Mouse (Mus musculus): ENCODE measurements around the gene Rims1.

The Rims1 gene

GRCm38 (mm10) chr1:22805726-22806625 lies at the start of gene Rims1:
TSS of gene Rims1 (minus strand) at chr1:22805994.
- DNase-seq = no peak

DNA sequence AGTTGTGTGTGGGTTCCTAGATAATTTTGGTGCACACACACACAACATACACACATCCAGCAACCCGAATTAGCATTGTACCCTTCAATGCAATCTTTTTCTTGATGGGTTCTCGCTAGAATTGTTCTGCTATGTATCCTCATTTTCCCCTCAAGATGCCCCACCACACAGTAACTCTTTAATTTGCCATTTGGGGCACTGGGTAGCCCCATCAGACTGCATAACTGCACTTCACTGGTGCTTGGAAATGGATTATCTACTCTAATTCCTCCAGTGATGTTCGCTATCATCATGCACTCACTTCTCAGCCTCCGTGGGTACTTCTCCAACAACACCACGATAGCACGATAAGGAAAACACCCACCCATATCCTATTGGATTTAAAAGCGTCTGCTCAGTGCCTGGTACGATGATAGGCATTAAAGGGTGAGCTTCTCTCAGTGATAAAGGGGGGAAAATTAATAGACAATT lies 867 bp upstream of the Rims1 start:
- DNase-seq = no peak

DNA sequence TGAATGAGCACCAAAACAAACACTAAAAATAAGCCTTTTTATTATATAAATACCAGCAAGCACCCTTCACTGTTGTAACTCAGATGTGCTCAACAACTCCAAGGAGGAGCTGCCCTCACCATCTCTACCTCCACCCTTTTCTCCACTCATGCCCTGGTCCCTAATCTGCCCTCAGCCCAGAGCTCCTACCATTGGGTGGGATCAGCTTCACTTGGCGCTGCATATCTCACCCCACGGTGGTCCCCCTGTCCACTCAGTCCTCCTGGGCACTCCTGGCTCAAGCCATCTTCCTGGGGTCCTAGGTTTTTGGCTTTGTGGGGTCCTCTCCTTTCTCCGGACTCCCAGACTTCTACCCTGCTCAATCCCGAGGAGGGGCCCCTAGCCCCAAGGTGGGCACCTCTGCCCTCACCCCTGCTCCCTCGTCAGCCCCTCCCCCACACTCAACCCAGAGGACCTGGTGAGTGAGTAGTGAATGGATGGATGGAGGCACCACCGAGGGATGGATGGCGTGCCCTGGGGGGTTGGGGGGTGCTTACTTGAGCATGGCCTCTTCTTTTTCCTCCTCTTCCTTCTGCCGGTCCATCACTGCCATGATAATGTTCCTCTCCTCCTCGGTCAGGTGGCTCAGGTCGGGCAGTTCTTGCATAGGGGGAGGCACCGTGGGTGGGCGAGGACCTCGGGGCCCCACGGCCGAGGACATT lies 619 bp downstream of the Rims1 start:
- no peak for DNase-seq

DNA sequence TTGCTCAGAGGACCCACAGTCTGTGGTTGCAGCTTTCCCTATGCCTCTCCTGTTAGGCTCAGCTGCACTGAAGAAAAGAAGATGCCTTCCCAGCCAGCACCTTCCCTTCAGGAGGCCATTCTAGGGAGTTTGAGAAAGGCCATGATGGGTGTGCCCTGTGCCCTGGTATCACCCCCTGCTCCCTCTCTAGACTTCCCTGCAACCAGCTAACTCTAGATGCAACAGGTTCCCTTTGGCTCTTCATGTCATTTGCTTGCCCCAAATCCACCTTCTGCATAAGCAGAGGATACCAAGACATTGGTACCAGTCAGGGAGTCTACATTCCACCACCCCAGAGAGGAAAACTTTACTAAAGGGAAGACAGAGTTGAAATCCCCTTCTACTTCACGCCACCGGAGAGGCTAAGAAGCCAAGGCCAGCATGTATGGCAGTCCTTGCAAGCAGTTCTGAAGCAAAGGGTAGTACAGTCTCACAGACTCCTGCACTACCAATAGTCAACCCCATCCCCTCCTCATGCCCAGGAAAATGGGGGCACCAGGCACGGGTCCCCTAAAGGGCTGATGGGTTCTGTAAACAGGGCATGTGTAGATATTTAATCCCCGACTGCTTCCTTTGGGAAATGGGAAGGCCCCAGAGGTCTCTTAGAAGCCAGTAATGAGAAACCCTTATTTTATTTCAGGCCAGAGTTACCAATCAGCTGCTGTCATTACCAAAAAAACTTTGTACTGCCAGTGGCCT lies 1.5 kb downstream of the Rims1 start:
- no peak for DNase-seq

- no peak for DNase-seq
These were observed 2.3 kb downstream of the Rims1 start for GRCm38 (mm10) chr1:22803471-22803870.

- no peak for DNase-seq
These were observed 5.5 kb downstream of the Rims1 start for GRCm38 (mm10) chr1:22800276-22800675.

- no peak for DNase-seq
These were observed 8.7 kb downstream of the Rims1 start for GRCm38 (mm10) chr1:22797091-22797490.

DNA sequence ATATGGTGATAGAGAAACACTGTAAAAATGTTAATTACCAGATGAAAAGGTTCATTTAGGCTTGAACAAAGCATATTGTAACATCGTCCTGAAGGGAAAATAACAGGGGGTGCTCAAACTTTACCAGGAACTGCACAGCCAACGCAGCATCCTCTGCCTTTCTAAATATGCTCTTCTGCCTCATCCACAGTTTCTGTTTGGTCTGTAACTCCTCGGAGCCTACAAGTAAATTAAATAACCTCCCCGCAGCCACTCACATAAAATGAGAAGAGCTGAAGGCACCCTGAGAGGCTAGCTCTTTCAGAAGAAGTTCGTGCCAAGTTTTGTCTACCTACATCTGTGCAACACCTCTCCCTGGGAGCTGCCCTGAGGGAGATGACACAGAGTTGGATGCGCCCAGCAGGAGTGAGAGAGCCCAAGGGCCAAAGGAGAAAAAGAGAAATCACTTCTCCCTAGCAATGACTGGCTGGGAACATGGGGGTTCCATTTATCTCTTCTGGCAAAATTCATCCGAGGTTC lies 16.3 kb downstream of the Rims1 start:
- no peak for DNase-seq

DNA sequence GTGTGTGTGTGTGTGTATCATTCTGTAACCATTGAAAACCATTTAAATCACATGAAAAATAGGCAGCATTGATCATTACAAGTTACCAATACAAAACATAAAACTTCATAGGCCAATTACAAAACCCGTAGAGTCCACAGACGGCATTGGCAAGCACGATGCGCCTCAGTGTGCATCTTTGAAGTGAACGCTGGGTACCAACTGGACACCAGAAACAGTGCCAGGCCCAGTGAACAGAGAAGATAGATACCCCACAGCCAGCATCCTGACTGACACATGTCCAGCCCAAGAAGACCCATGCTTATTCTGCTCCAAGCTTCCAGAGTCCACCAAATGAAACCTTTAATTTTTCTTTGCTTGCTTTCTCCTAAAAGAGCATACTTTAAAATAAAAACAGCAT lies 18.2 kb downstream of the Rims1 start:
- DNase-seq = no peak

- DNase-seq = no peak
These were observed 35.1 kb downstream of the Rims1 start for GRCm38 (mm10) chr1:22770530-22771254.

DNA sequence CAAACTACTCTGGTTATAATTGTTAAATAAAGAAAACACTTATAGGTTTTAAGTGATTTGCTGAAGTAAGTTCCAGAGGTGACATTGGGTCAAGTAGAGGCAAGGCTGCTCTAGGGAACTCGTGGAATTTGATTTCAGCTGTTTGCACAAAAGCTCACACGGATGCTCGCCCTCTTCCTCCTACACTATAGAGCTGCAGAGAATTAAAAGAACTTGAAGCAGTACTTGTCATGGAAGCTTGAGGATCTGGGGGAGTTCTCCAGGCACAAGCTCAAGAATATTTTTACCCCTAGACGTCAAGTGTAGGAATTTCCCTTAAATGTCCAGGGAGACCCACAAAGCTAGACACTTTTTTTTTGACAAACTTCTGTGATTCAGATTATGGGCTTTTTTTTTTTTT lies 42.4 kb downstream of the Rims1 start:
- no peak for DNase-seq

- no peak for DNase-seq
These were observed 43.0 kb downstream of the Rims1 start for GRCm38 (mm10) chr1:22762780-22763179.

- DNase-seq = no peak
These were observed 55.3 kb downstream of the Rims1 start for GRCm38 (mm10) chr1:22750536-22750935.

DNA sequence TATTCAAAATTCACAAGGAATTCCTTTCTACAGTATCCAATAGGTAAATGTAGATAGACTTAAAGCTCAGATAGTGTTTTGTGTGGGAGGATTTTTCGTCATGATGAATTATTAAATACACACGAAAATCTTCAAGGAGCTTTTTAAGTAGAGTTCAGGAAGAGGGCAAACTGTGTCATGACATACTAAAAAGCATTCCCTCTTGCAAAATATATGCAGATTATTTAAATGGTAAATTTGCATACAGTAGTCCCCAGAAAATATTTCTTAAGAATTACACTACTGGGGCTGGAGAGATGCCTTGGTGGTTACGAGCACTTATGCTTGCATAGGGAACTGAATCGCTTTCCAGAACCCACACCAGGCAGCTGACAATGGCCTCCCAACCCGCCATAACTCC lies 61.1 kb downstream of the Rims1 start:
- DNase-seq = no peak

DNA sequence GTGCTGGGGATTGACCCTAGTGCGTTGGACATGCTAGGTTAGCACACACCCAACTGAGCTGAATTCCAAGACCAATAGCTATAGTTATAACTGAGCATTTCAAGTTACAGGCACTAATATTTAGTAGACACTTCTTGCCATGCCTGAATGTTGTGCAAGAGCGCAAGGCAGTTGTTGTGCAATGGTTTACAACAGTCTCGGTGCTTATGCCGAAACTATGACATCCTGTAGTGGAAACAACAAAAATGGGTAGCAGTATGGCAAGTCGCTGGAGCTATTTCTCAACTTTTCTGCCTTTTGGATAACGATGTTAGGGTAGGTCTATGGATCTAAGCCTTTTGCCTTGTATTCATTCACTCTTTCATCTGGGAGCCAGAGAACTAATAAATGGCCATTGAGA lies 68.3 kb downstream of the Rims1 start:
- no peak for DNase-seq

DNA sequence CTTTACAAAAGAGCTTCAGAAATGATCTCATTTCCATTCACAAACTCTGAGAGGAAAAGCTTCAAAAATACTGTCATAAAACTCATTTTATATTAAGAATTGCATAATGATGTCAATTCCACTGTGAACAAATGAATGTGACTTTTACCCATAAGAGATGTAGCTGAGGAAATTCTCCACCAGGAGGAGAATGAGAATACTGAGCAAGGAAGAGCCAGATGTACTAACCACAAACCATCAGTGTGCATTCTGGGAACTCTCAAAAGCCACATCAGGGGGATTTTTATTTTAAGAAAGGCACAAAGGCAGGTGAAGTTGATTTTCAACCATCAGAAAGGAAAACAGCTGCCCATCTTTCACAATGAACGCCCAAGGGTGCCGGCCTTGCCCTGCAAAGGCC lies 71.4 kb downstream of the Rims1 start:
- no peak for DNase-seq

- DNase-seq = no peak
These were observed 72.5 kb downstream of the Rims1 start for GRCm38 (mm10) chr1:22733281-22733680.

DNA sequence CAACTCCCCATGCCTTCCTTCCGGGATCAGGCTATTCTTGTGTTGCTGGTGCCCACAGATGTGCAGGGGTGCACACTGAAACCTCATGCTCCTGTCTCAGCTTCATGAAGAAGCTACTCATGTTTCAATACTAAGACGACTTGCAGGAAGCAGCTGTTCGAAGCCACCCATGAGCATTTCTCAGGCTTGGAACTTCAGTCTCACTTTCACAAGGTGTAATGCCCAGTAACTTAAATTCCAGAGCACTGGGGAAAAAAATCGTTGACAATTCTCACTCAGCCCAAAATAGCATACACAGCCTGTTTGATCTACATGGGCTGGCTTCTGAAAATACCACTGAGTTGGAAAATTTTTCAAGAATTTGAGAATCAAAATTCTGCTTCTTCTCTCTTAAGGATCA lies 77.6 kb downstream of the Rims1 start:
- no peak for DNase-seq

DNA sequence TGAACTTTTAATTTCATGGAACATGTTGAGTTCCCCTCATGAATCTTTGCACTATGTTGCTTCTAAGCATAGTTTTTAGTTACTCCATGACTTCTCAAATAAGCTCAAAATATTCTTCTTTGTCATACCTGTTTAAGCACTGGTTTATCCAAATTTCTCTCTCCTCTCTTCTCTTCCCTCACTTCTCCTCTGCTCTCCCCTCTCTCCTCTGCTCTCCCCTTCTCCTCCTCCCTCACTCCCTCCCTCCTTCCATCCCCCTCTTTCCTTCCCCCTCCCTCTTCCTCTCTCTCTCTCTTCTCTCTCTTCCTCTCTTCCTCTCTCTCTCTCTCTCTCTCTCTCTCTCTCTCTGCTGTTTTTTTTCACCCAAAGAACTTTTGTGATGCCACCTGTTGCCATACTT lies 84.1 kb downstream of the Rims1 start:
- no peak for DNase-seq

DNA sequence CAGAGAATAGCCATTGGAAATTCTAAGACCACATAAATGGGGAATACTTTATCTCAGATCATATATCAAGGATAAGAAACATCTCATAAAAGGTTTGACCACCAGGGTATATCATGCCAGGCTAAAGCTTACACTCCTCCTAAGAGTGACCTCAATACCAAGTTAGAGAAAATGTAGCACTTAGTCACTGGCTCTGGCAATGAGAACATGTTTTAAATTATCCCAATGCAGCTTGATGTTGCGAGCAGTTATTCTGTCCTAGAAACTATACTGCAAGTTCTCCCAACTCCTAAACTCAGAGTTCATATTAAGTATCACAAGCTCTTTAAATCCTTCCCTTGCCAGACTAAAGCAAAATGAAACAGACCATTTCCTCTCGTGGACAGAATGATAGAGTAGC lies 85.1 kb downstream of the Rims1 start:
- no peak for DNase-seq

DNA sequence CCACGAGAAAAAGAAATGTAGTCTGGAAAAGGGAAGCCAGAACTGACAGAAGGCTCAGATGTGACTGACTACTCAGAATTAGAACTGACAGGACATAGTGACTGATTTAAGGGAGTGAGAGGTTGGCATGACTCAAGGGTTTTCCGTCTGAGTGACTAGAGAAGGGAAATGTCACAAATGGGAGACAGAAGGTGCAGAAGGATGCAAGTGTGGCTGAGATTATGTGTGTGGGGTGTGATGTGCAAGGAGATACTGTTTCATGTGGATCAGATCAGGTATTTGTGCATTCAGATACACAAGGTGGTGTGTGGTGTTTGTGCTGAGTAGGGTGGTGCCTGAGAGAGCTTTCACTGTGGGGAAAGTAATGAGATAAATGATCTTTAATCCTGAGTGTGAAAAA lies 96.3 kb downstream of the Rims1 start:
- no peak for DNase-seq

- DNase-seq = peak in 1 of 2 experiments; percentile 1
These were observed 110.7 kb downstream of the Rims1 start for GRCm38 (mm10) chr1:22695046-22695445.

- no peak for DNase-seq
These were observed 111.3 kb downstream of the Rims1 start for GRCm38 (mm10) chr1:22694514-22694913.
